Mouse (Mus musculus): ENCODE measurements around the gene Prps1l1.

DNA sequence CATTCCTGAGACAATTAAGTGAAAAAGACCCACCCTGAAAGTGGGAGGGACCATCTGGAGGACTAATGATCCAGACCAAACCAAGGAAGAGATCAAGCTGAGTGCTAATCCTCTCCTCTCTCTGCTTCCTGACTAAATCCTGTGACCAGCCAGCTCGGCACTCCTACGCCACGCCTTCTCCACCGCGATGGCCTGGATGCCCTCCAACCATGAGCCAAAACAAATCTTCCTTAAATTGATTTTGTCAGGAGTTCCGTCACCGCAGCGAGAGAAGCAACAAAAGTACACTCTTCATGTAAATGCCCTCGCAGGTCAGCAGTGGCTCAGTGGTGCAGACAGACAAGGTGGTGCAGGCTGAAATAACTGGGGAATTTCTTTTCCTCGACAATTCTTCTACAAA is 37.5 kb downstream of the Prps1l1 start:
- TF ChIP-seq POLR2A (IDR thresholded peaks at IDR 0.05; ENCODE audit: low read depth, low read length): no peak
- TF ChIP-seq CTCF (IDR thresholded peaks at IDR 0.05; ENCODE audit: extremely low read depth, insufficient read depth, insufficient read length, insufficient replicate concordance): no peak
